Mouse (Mus musculus) bone marrow, adult 2 months (tissue): ENCODE data around the gene Tbxa2r. TPM values are rescaled to one million over a fixed set of nuclear protein-coding genes. Genes with fewer than 3 reads are reported as not detected.

ENCODE experiments used
- H3K27ac ChIP-seq: fragments of 200-500 bp; 2 replicates; pipeline ENCODE4 v1.5.1; 2012; ENCODE audit warnings: low read depth, mild to moderate bottlenecking, control low read depth, inconsistent platforms, low read length; ENCODE audit not compliant: control insufficient read depth, poor library complexity, insufficient read depth
- H3K4me1 ChIP-seq: fragments of 200-500 bp; 2 replicates; pipeline ENCODE4 v1.6.1; 2011; ENCODE audit warnings: low read length; ENCODE audit not compliant: control insufficient read depth, insufficient read depth
- H3K4me3 ChIP-seq: fragments of 200-500 bp; replicated peaks from 2 replicates; pipeline ENCODE3; 2011; ENCODE audit warnings: mild to moderate bottlenecking, low read depth, low read length, control low read depth; ENCODE audit not compliant: control insufficient read depth
- CTCF ChIP-seq: fragments of 200-500 bp; IDR thresholded peaks from 2 replicates; pipeline ENCODE4 v1.5.1; 2011; ENCODE audit warnings: low read length, control low read depth; ENCODE audit not compliant: control insufficient read depth, insufficient read depth
- POLR2A ChIP-seq: fragments of 200-500 bp; IDR thresholded peaks from 2 replicates; pipeline ENCODE4 v1.6.1; 2011; ENCODE audit warnings: low read depth, mild to moderate bottlenecking, control low read depth, low read length, borderline replicate concordance; ENCODE audit not compliant: control insufficient read depth
- WGBS: fragments of 180-500 bp; shearing (Covaris S2); methylation state at CpG from one replicate; pipeline ENCODE4 v1.1.7; 2018; 5-methylcytosine and 5-hydroxymethylcytosine counted together
- polyA plus RNA-seq: library from polyadenylated mRNA; stranded (reverse); fragments of >200 nt; gene quantifications from 2 replicates; pipeline ENCODE4 v1.2.4, GENCODE M21; 2011; ENCODE audit warnings: low replicate concordance; ENCODE audit not compliant: missing spikeins, insufficient read depth, insufficient read length

Gene Tbxa2r
- polyA plus RNA-seq = 3.3 and 7.9 TPM in 2 replicates

GRCm38 (mm10) chr10:81328386-81328785 lies at the start of gene Tbxa2r:
TSS of gene Tbxa2r (plus strand) at chr10:81328731.
- H3K27ac ChIP-seq = peak within 1 kb of the TSS; percentile 69
- 14% methylated on average over 10 of the region's 10 CpGs for WGBS
- peak within 1 kb of the TSS; percentile 37 for H3K4me3 ChIP-seq
- TF ChIP-seq POLR2A (peak; percentile 36; the same call in 1 of the 2 replicates), CTCF (no peak)
- peaks cover 6% of the 10 kb centered on the region; the same call in 1 of the 2 replicates for H3K4me1 ChIP-seq

- no peak overlapping the region for H3K4me3 ChIP-seq
- H3K27ac ChIP-seq = no peak overlapping the region
- H3K4me1 ChIP-seq = no peaks in the 10 kb centered on the region
- no peak for TF ChIP-seq POLR2A
- 79% methylated on average over 10 of the region's 10 CpGs for WGBS
These were observed 49.0 kb upstream of the Tbxa2r start for GRCm38 (mm10) chr10:81279496-81279895.

GRCm38 (mm10) chr10:81284189-81284588 lies 44.3 kb upstream of the Tbxa2r start:
- Histone ChIP-seq H3K27ac (no peak overlapping the region), H3K4me3 (no peak overlapping the region), H3K4me1 (no peaks in the 10 kb centered on the region)
- no peak for TF ChIP-seq POLR2A
- TF ChIP-seq CTCF = no peak
- WGBS = 85% methylated on average over 6 of the region's 6 CpGs

- H3K4me1 ChIP-seq = no peaks in the 10 kb centered on the region
- WGBS = 55% methylated on average over 17 of the region's 17 CpGs
- no peak overlapping the region for H3K4me3 ChIP-seq
- no peak overlapping the region for H3K27ac ChIP-seq
- TF ChIP-seq POLR2A = no peak
- no peak for TF ChIP-seq CTCF
These were observed 43.8 kb upstream of the Tbxa2r start for GRCm38 (mm10) chr10:81284719-81285118.

GRCm38 (mm10) chr10:81285694-81286450 lies 42.7 kb upstream of the Tbxa2r start:
- H3K27ac ChIP-seq = peak overlapping the region; percentile 16; the same call in 1 of the 2 replicates
- TF ChIP-seq CTCF (no peak), POLR2A (peak; percentile 21; the same call in 1 of the 2 replicates)

GRCm38 (mm10) chr10:81286586-81286985 lies 41.9 kb upstream of the Tbxa2r start:
- WGBS = 35% methylated on average over 6 of the region's 6 CpGs
- Histone ChIP-seq H3K4me3 (no peak overlapping the region), H3K27ac (no peak overlapping the region), H3K4me1 (peaks cover 4% of the 10 kb centered on the region; the same call in 1 of the 2 replicates)
- TF ChIP-seq CTCF (no peak), POLR2A (no peak)

More at GRCm38 (mm10) chr10:81285694-81286450, 42.7 kb upstream of the Tbxa2r start:
- WGBS = 2% methylated on average over 54 of the region's 54 CpGs
- Histone ChIP-seq H3K4me1 (no peaks in the 10 kb centered on the region), H3K4me3 (peak overlapping the region; percentile 69)

GRCm38 (mm10) chr10:81287513-81288157 lies 40.9 kb upstream of the Tbxa2r start:
- no peak overlapping the region for H3K27ac ChIP-seq
- no peak for TF ChIP-seq POLR2A
- peak; percentile 91 for TF ChIP-seq CTCF
- H3K4me1 ChIP-seq = peaks cover 4% of the 10 kb centered on the region; the same call in 1 of the 2 replicates
- H3K4me3 ChIP-seq = no peak overlapping the region
- 66% methylated on average over 8 of the region's 8 CpGs for WGBS

GRCm38 (mm10) chr10:81288601-81289000 lies 39.9 kb upstream of the Tbxa2r start:
- Histone ChIP-seq H3K4me3 (no peak overlapping the region), H3K27ac (no peak overlapping the region), H3K4me1 (peaks cover 4% of the 10 kb centered on the region; the same call in 1 of the 2 replicates)
- TF ChIP-seq POLR2A = no peak
- peak; percentile 46; the same call in 1 of the 2 replicates for TF ChIP-seq CTCF
- WGBS = 38% methylated on average over 6 of the region's 6 CpGs
